Mouse (Mus musculus): ENCODE results near the gene Atg16l1.

DNA sequence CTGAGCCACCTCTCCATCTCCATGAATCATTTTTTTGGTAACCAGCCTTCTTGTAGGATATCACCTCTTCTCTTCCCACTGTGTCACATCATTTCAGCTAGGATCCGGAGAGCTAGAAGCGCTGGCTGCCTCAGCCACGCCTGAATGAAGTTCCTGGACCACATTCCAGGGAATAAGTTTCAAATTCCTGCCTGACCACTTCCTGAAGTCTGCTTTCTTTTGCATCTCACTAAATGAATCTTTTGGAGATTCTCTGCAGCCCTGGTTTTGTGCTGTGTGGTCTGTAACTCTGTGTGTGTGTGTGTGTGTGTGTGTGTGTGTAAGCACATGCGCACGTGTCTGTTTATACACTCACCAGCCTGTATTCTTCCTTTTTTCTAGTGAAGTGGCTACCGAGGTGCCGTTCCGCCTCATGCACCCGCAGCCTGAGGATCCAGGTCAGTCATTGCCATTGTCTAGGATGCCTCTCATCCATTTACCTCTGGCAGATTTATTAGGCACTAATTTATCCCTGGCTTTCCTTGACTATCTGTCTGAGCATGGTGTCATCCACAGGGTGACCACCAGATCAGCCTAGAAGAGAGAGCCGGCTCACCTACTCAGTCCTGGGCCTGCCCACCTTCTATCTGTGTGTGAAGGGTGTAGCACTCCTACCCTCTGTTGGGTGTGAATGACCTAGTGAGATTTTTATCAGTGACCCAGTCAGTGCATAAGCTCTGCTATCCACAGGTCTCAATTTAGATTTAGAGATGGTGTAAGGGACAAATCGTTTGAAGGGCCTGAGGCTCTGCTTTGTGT is 84.9 kb downstream of the Atg16l1 start:
- TF ChIP-seq CTCF (conservative IDR thresholded peaks at IDR 0.05; ENCODE audit: low read length) (no peak), NANOG (IDR thresholded peaks at IDR 0.05; ENCODE audit: borderline replicate concordance, low read length) (no peak)

Measured in E14TG2a.4 (cell line).